Mouse (Mus musculus) stomach, postnatal 0 days (tissue): ENCODE results near the gene Szt2. TPM values are rescaled to one million over a fixed set of nuclear protein-coding genes. Genes with fewer than 3 reads are reported as not detected.

ENCODE experiments used
- ATAC-seq: fragments of 200-750 bp; cut with Nextera tagmentation; 2 replicates; pipeline ENCODE4 v1.8.0; 2017; ENCODE audit not compliant: low FRiP score, low TSS enrichment
- DNase-seq: peaks from one replicate; pipeline ENCODE4 v3.0.0-alpha.2; 2016; ENCODE audit warnings: low spot score
- H3K27ac ChIP-seq: fragments of 300-500 bp; sonication (generic); replicated peaks from 2 replicates; pipeline ENCODE4 v1.5.1; 2014; ENCODE audit warnings: mild to moderate bottlenecking, control low read depth
- H3K27me3 ChIP-seq: fragments of 300-500 bp; sonication (generic); 2 replicates; pipeline ENCODE4 v1.6.1; 2014; ENCODE audit warnings: low read length; ENCODE audit not compliant: control insufficient read depth, insufficient read depth
- H3K36me3 ChIP-seq: fragments of 300-500 bp; sonication (generic); 2 replicates; pipeline ENCODE4 v1.6.1; 2014; ENCODE audit warnings: low read length, mixed read lengths; ENCODE audit not compliant: control insufficient read depth, insufficient read depth
- H3K4me1 ChIP-seq: fragments of 300-500 bp; sonication (generic); replicated peaks from 2 replicates; pipeline ENCODE4 v1.6.1; 2014; ENCODE audit warnings: antibody characterized with exemption; ENCODE audit not compliant: control insufficient read depth, insufficient read depth
- H3K4me2 ChIP-seq: fragments of 300-500 bp; sonication (generic); replicated peaks from 2 replicates; pipeline ENCODE4 v1.6.1; 2014; ENCODE audit warnings: low read depth, mild to moderate bottlenecking, control low read depth, moderate library complexity
- H3K4me3 ChIP-seq: fragments of 300-500 bp; sonication (generic); 2 replicates; pipeline ENCODE4 v1.5.1; 2014; ENCODE audit warnings: low read depth, low read length, control low read depth
- H3K9ac ChIP-seq: fragments of 300-500 bp; sonication (generic); 2 replicates; pipeline ENCODE4 v1.6.1; 2014; ENCODE audit warnings: mild to moderate bottlenecking, low read length, control low read depth, mixed read lengths
- H3K9me3 ChIP-seq: fragments of 300-500 bp; sonication (generic); 2 replicates; pipeline ENCODE4 v1.6.1; 2016; ENCODE audit warnings: low read length; ENCODE audit not compliant: control insufficient read depth
- CTCF ChIP-seq: IDR thresholded peaks from 2 replicates; pipeline ENCODE4 v1.5.1; 2016; ENCODE audit warnings: antibody characterized with exemption, low read depth, mild to moderate bottlenecking, moderate library complexity
- EP300 ChIP-seq: optimal IDR thresholded peaks from 2 replicates; pipeline ENCODE3; 2016; ENCODE audit warnings: antibody characterized with exemption
- WGBS: fragments of 180-500 bp; shearing (Covaris S2); extraction: QIAGEN DNeasy Blood & Tissue Kit; methylation state at CpG from one replicate; pipeline ENCODE4 v1.1.7; 2014; 5-methylcytosine and 5-hydroxymethylcytosine counted together
- polyA plus RNA-seq: library from polyadenylated mRNA; unstranded; fragments of >200 nt; fragmentation: Nextera tagmentation; extraction: Ambion mirVana; gene quantifications from 2 replicates; pipeline ENCODE4 v1.2.1, GENCODE M21; 2015

Gene Szt2
- polyA plus RNA-seq, 1 experiment from 2014 or later, result 2.1 TPM

DNA sequence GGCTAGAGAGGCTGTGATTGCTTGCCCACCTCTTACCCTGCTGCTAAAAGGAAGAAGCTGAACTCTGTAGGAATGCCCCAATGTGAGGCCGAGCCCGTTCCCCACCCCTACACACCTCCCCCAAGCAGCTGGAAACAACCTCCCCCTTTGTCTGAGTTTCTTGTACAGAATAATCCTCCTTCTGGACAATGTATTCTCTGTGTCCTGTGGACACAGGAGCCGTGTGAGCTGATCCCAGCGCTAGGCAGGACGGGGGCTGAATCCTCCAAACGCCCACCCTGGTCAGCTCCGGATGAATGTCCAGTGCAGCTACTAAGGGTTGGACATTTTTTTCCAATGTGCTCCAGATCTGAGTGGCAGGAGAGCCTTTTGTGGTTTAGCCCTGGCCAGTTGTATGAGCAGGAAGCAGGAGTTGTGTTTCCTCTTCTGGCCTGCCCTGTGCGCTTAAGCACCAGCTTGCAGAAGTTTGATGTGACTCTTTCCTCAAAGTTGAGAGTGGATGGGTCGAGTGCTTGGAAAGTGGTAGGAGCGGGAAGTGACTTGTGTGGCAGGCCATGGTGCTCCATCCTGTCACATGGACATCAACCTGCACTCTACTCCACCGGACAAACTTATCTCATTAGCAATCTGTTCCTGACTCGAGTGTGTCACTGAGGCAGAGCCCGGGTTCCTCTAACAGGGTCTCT lies 8.2 kb upstream of the Szt2 start:
- TF ChIP-seq EP300 (no peak), CTCF (no peak)
- H3K9me3 ChIP-seq, result no peaks in the 10 kb centered on the region
- H3K4me1 ChIP-seq, result no peaks in the 10 kb centered on the region
- ATAC-seq (no peak), DNase-seq (no peak)
- no peak overlapping the region for H3K4me3 ChIP-seq
- no peaks in the 10 kb centered on the region for H3K27me3 ChIP-seq
- no peak overlapping the region for H3K27ac ChIP-seq
- peaks cover 22% of the 10 kb centered on the region for H3K36me3 ChIP-seq
- no peak overlapping the region for H3K9ac ChIP-seq
- H3K4me2 ChIP-seq, result no peak overlapping the region
- WGBS, result 84% methylated on average over 13 of the region's 13 CpGs

DNA sequence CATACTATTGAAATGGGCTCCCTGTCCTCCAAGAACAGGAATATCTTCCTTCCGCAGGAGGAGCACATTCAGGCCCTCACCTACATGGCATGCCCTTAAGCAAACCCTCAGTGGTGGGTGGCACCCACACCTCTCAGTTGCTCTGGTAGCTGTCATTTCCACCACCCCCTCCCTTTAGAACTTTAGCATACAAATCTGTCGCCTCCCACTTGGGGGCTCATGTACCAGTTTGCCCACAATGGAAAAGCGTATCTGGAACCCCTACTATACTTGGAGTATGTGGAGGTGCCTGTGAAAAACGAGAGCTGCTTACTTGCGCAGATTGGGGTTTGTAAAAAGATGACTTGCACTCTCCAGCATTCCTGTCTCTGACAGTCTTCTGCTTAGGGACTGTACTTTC lies 7.3 kb upstream of the Szt2 start:
- H3K4me3 ChIP-seq, result no peak overlapping the region
- H3K36me3 ChIP-seq, result peaks cover 25% of the 10 kb centered on the region
- no peak overlapping the region for H3K27ac ChIP-seq
- 91% methylated on average over 5 of the region's 5 CpGs for WGBS
- no peaks in the 10 kb centered on the region for H3K9me3 ChIP-seq
- TF ChIP-seq EP300 (no peak), CTCF (no peak)
- no peaks in the 10 kb centered on the region for H3K4me1 ChIP-seq
- DNase-seq, result no peak
- H3K27me3 ChIP-seq, result no peaks in the 10 kb centered on the region
- no peak overlapping the region for H3K9ac ChIP-seq
- no peak for ATAC-seq
- no peak overlapping the region for H3K4me2 ChIP-seq

- peak; percentile 28; the same call in 1 of the 2 replicates for TF ChIP-seq CTCF
- TF ChIP-seq EP300, result no peak
- no peak overlapping the region for H3K9ac ChIP-seq
- no peaks in the 10 kb centered on the region for H3K4me1 ChIP-seq
- H3K36me3 ChIP-seq, result peaks cover 25% of the 10 kb centered on the region
- no peak overlapping the region for H3K4me3 ChIP-seq
- H3K27ac ChIP-seq, result no peak overlapping the region
- H3K4me2 ChIP-seq, result no peak overlapping the region
- H3K27me3 ChIP-seq, result no peaks in the 10 kb centered on the region
- WGBS, result 72% methylated on average over 2 of the region's 2 CpGs
- DNase-seq (no peak), ATAC-seq (peak; percentile 31; the same call in 1 of the 2 replicates)
- H3K9me3 ChIP-seq, result no peaks in the 10 kb centered on the region
Observed at GRCm38 (mm10) chr4:118415779-118416178, 6.7 kb upstream of the Szt2 start.

- TF ChIP-seq EP300 (no peak), CTCF (no peak)
- no peak overlapping the region for H3K27ac ChIP-seq
- no peak overlapping the region for H3K4me3 ChIP-seq
- no peaks in the 10 kb centered on the region for H3K9me3 ChIP-seq
- WGBS, result 97% methylated on average over 5 of the region's 5 CpGs
- peaks cover 21% of the 10 kb centered on the region for H3K36me3 ChIP-seq
- no peaks in the 10 kb centered on the region for H3K27me3 ChIP-seq
- H3K9ac ChIP-seq, result no peak overlapping the region
- no peak for DNase-seq
- no peak for ATAC-seq
- H3K4me1 ChIP-seq, result no peaks in the 10 kb centered on the region
- no peak overlapping the region for H3K4me2 ChIP-seq
Observed at GRCm38 (mm10) chr4:118413553-118413952, 4.5 kb upstream of the Szt2 start.

DNA sequence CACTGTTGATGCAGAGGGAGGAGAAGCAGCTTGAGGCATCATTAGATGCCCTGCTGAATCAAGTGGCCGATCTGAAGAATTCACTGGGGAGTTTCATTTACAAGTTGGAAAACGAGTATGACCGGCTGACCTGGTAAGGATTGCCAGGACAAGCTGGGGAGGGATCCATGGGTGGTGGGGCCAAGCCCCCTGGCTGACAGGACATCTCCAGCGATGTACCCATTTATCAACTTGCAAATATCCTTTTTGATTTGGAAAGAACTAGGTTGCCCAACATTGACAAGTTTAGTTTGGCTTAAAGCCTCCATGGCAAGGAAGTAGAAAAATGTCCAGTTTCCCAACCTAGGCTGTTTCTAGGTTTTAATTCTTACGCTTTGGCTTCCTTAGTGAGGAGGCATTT lies 1.8 kb upstream of the Szt2 start:
- Histone ChIP-seq H3K9ac (no peak overlapping the region), H3K4me3 (no peak overlapping the region), H3K27ac (no peak overlapping the region), H3K36me3 (peaks cover 21% of the 10 kb centered on the region), H3K9me3 (no peaks in the 10 kb centered on the region), H3K27me3 (no peaks in the 10 kb centered on the region), H3K4me1 (no peaks in the 10 kb centered on the region), H3K4me2 (no peak overlapping the region)
- DNase-seq (no peak), ATAC-seq (no peak)
- WGBS, result 83% methylated on average over 5 of the region's 5 CpGs
- TF ChIP-seq EP300 (peak; percentile 40), CTCF (no peak)

GRCm38 (mm10) chr4:118402701-118403100 lies 6.4 kb downstream of the Szt2 start:
- Histone ChIP-seq H3K4me2 (no peak overlapping the region), H3K4me3 (no peak overlapping the region), H3K36me3 (peaks cover 13% of the 10 kb centered on the region), H3K27ac (no peak overlapping the region), H3K27me3 (no peaks in the 10 kb centered on the region), H3K4me1 (no peaks in the 10 kb centered on the region), H3K9me3 (no peaks in the 10 kb centered on the region), H3K9ac (no peak overlapping the region)
- ATAC-seq (no peak), DNase-seq (no peak)
- TF ChIP-seq EP300, result no peak
- TF ChIP-seq CTCF, result no peak
- 92% methylated on average over 12 of the region's 12 CpGs for WGBS
